Mouse (Mus musculus) ZHBTc4 (cell line): ENCODE measurements around the gene Gm21760.
"Not testable (repeated sequence)": the region's sequence is repeated elsewhere in the genome, so short reads cannot be mapped to it uniquely, and the experiment has no call there.

Experiments used
- DNase-seq: peaks from one replicate; pipeline ENCODE4 v3.0.0-alpha.2; 2011; ENCODE audit warnings: low read depth, low spot score

The Gm21760 gene

DNA sequence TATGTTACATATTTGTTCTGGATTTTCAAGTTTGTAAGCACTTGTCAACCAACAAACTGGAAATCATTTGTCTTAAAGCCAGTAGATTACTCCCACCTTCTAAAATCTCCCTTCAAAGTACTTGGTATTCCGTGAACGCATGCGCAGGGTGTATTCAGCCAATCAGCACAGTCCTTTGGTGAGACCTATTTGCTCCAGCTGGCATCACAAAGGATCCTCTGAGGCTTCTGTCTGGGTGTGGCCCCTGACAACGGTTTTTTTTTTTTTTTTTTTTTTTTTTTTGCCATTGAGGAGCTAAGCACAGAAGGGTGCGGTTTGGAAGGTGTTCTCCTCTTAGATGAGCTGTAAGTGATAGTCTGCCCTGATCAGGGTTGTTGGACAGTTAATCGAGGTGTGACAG, at the start of gene Gm21760:
Gene Gm21760 (plus strand): TSS at position 301 of the 400 bp plus-strand sequence.
- not testable (repeated sequence) for DNase-seq
